Mouse (Mus musculus) intestine, postnatal 0 days (tissue): ENCODE results near the gene Pdzrn4. TPM values are rescaled to one million over a fixed set of nuclear protein-coding genes. Genes with fewer than 3 reads are reported as not detected.

ENCODE experiments used
- ATAC-seq: fragments of 200-750 bp; cut with Nextera tagmentation; 2 replicates; pipeline ENCODE4 v1.8.0; 2017; ENCODE audit warnings: mild to moderate bottlenecking, moderate TSS enrichment, moderate library complexity
- H3K27ac ChIP-seq: fragments of 300-500 bp; sonication (generic); 2 replicates; pipeline ENCODE4 v1.5.1; 2014; ENCODE audit warnings: mild to moderate bottlenecking, low read depth, low read length, moderate library complexity
- H3K27me3 ChIP-seq: fragments of 300-500 bp; sonication (generic); replicated peaks from 2 replicates; pipeline ENCODE4 v1.6.1; 2014; ENCODE audit warnings: low read length, mixed read lengths; ENCODE audit not compliant: control insufficient read depth, insufficient read depth
- H3K36me3 ChIP-seq: fragments of 300-500 bp; sonication (generic); 2 replicates; pipeline ENCODE4 v1.6.1; 2014; ENCODE audit warnings: mild to moderate bottlenecking, moderate library complexity; ENCODE audit not compliant: control insufficient read depth, insufficient read depth
- H3K4me1 ChIP-seq: fragments of 300-500 bp; sonication (generic); replicated peaks from 2 replicates; pipeline ENCODE4 v1.6.1; 2014; ENCODE audit warnings: antibody characterized with exemption, low read length, mixed read lengths; ENCODE audit not compliant: control insufficient read depth, insufficient read depth
- H3K4me2 ChIP-seq: fragments of 300-500 bp; sonication (generic); replicated peaks from 2 replicates; pipeline ENCODE4 v1.6.1; 2014; ENCODE audit warnings: low read depth, mild to moderate bottlenecking, moderate library complexity
- H3K4me3 ChIP-seq: fragments of 300-500 bp; sonication (generic); 2 replicates; pipeline ENCODE4 v1.5.1; 2014; ENCODE audit warnings: low read depth, low read length
- H3K9ac ChIP-seq: fragments of 300-500 bp; sonication (generic); 2 replicates; pipeline ENCODE4 v1.6.1; 2014; ENCODE audit warnings: mild to moderate bottlenecking, low read depth, low read length
- H3K9me3 ChIP-seq: fragments of 300-500 bp; sonication (generic); 2 replicates; pipeline ENCODE4 v1.6.1; 2016; ENCODE audit warnings: mixed run types; ENCODE audit not compliant: control insufficient read depth
- CTCF ChIP-seq: sonication (generic); IDR thresholded peaks from 2 replicates; pipeline ENCODE4 v1.5.1; 2016; ENCODE audit warnings: low read depth, mild to moderate bottlenecking, control low read depth, antibody characterized with exemption, moderate library complexity
- WGBS: fragments of 180-500 bp; shearing (Covaris S2); extraction: QIAGEN DNeasy Blood & Tissue Kit; methylation state at CpG from one replicate; pipeline ENCODE4 v1.1.7; 2014; 5-methylcytosine and 5-hydroxymethylcytosine counted together
- polyA plus RNA-seq: library from polyadenylated mRNA; unstranded; fragments of >200 nt; fragmentation: Nextera tagmentation; extraction: Ambion mirVana; gene quantifications from 2 replicates; pipeline ENCODE4 v1.2.1, GENCODE M21; 2015

Gene Pdzrn4
- polyA plus RNA-seq, 1 experiment from 2014 or later, result 0.94 TPM

GRCm38 (mm10) chr15:92612386-92612785 lies 215.7 kb downstream of the Pdzrn4 start:
- ATAC-seq, result no peak

GRCm38 (mm10) chr15:92613228-92613627 lies 216.5 kb downstream of the Pdzrn4 start:
- no peak overlapping the region for H3K9ac ChIP-seq
- no peak overlapping the region for H3K27ac ChIP-seq
- H3K27me3 ChIP-seq, result no peaks in the 10 kb centered on the region
- 86% methylated on average over 3 of the region's 3 CpGs for WGBS
- no peak for ATAC-seq
- H3K9me3 ChIP-seq, result no peaks in the 10 kb centered on the region
- H3K4me2 ChIP-seq, result no peak overlapping the region
- no peaks in the 10 kb centered on the region for H3K36me3 ChIP-seq
- no peak overlapping the region for H3K4me3 ChIP-seq
- H3K4me1 ChIP-seq, result no peaks in the 10 kb centered on the region
- no peak for TF ChIP-seq CTCF

More at GRCm38 (mm10) chr15:92612386-92612785, 215.7 kb downstream of the Pdzrn4 start:
- WGBS, result 87% methylated on average over 1 of the region's 1 CpGs
- H3K9ac ChIP-seq, result no peak overlapping the region
- no peaks in the 10 kb centered on the region for H3K27me3 ChIP-seq
- H3K4me2 ChIP-seq, result no peak overlapping the region
- H3K36me3 ChIP-seq, result no peaks in the 10 kb centered on the region
- no peaks in the 10 kb centered on the region for H3K4me1 ChIP-seq
- H3K27ac ChIP-seq, result no peak overlapping the region
- TF ChIP-seq CTCF, result no peak
- H3K4me3 ChIP-seq, result no peak overlapping the region
- H3K9me3 ChIP-seq, result no peaks in the 10 kb centered on the region

DNA sequence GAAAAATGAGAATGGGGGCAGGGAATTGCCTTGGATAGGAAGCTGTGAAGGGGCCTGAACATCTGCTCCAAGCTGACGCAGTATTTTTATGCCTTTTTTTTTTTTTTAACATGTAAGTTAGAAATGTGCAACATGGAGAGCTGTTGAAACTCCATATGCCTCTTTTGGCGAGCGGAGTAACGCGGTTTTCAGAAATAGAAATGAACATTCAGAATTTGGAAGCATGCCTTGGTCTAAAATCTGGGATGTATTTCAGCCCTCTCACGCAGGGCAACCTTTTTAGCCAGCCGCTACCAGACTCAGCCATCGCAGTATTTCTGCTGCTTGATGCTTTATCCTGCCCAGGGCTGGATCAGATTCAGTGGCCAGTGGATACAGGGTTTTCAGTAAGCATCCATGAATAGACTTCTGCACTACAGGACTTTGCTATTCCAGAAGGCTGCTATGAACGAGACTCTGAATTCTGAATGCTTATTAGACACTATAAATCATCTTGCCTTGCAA lies 225.1 kb downstream of the Pdzrn4 start:
- Histone ChIP-seq H3K4me3 (no peak overlapping the region), H3K4me1 (no peaks in the 10 kb centered on the region), H3K36me3 (no peaks in the 10 kb centered on the region), H3K9ac (no peak overlapping the region), H3K4me2 (no peak overlapping the region), H3K27me3 (no peaks in the 10 kb centered on the region), H3K9me3 (no peaks in the 10 kb centered on the region), H3K27ac (no peak overlapping the region)
- 81% methylated on average over 9 of the region's 9 CpGs for WGBS
- TF ChIP-seq CTCF, result no peak
- no peak for ATAC-seq

DNA sequence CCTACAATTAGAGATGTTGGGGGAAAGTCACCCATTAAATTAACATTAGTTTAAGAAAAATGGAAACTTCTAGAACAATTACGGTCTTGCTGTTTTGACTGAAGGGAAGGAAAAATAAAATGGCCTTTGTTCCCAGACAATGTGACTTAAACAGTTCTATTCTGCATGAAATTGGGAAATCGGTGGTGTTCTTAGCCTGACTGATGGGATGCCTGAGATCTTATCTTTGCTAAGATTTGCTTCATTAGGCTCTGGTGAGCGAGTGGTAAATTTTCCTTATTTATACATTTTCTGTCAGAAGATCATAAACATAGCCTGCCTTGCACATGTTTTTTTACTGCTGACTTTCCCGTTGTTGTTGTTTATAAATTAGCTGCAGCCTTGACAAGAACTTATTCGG lies 225.6 kb downstream of the Pdzrn4 start:
- ATAC-seq, result no peak
- Histone ChIP-seq H3K27ac (no peak overlapping the region), H3K4me2 (no peak overlapping the region), H3K4me1 (no peaks in the 10 kb centered on the region), H3K4me3 (no peak overlapping the region), H3K36me3 (no peaks in the 10 kb centered on the region), H3K27me3 (no peaks in the 10 kb centered on the region), H3K9ac (no peak overlapping the region), H3K9me3 (no peaks in the 10 kb centered on the region)
- TF ChIP-seq CTCF, result no peak
- WGBS, result 65% methylated on average over 5 of the region's 5 CpGs

GRCm38 (mm10) chr15:92629172-92629571 lies 232.5 kb downstream of the Pdzrn4 start:
- no peak overlapping the region for H3K4me3 ChIP-seq
- H3K4me2 ChIP-seq, result no peak overlapping the region
- H3K9ac ChIP-seq, result no peak overlapping the region
- no peak overlapping the region for H3K27ac ChIP-seq
- H3K36me3 ChIP-seq, result no peaks in the 10 kb centered on the region
- H3K4me1 ChIP-seq, result no peaks in the 10 kb centered on the region
- 10% methylated on average over 2 of the region's 2 CpGs for WGBS
- H3K27me3 ChIP-seq, result no peaks in the 10 kb centered on the region
- TF ChIP-seq CTCF, result no peak
- no peaks in the 10 kb centered on the region for H3K9me3 ChIP-seq
- no peak for ATAC-seq

GRCm38 (mm10) chr15:92634044-92634610 lies 237.4 kb downstream of the Pdzrn4 start:
- H3K27ac ChIP-seq, result no peak overlapping the region
- 87% methylated on average over 14 of the region's 14 CpGs for WGBS
- H3K27me3 ChIP-seq, result no peaks in the 10 kb centered on the region
- ATAC-seq, result no peak
- H3K4me3 ChIP-seq, result no peak overlapping the region
- TF ChIP-seq CTCF, result no peak
- no peak overlapping the region for H3K9ac ChIP-seq
- no peak overlapping the region for H3K4me2 ChIP-seq
- no peaks in the 10 kb centered on the region for H3K36me3 ChIP-seq
- no peaks in the 10 kb centered on the region for H3K4me1 ChIP-seq
- H3K9me3 ChIP-seq, result no peaks in the 10 kb centered on the region
